Mouse (Mus musculus) small intestine, adult 2 months (tissue): ENCODE data around the gene Akap13. TPM values are rescaled to one million over a fixed set of nuclear protein-coding genes. Genes with fewer than 3 reads are reported as not detected.

Experiments used
- H3K27ac ChIP-seq: fragments of 200-500 bp; 2 replicates; pipeline ENCODE4 v1.5.1; 2012; ENCODE audit warnings: low read depth, low read length, control low read depth, inconsistent platforms; ENCODE audit not compliant: insufficient read depth
- H3K27me3 ChIP-seq: fragments of 200-500 bp; 2 replicates; pipeline ENCODE4 v1.6.1; 2012; ENCODE audit warnings: mild to moderate bottlenecking, moderate library complexity, low read length, inconsistent platforms; ENCODE audit not compliant: control insufficient read depth, insufficient read depth
- H3K36me3 ChIP-seq: fragments of 200-500 bp; 2 replicates; pipeline ENCODE4 v1.6.1; 2012; ENCODE audit warnings: mild to moderate bottlenecking, low read length, control low read depth, inconsistent platforms; ENCODE audit not compliant: control insufficient read depth, insufficient read depth
- H3K4me1 ChIP-seq: fragments of 200-500 bp; 2 replicates; pipeline ENCODE4 v1.6.1; 2012; ENCODE audit warnings: low read length, inconsistent platforms, mixed read lengths; ENCODE audit not compliant: control insufficient read depth, insufficient read depth, insufficient read length
- H3K4me3 ChIP-seq: fragments of 200-500 bp; 2 replicates; pipeline ENCODE4 v1.5.1; 2012; ENCODE audit warnings: low read depth, mild to moderate bottlenecking, control low read depth, inconsistent platforms, low read length, moderate library complexity
- CTCF ChIP-seq: fragments of 200-500 bp; IDR thresholded peaks from 2 replicates; pipeline ENCODE4 v1.5.1; 2012; ENCODE audit warnings: low read depth, mild to moderate bottlenecking, control low read depth, inconsistent platforms, low read length, moderate library complexity, mixed read lengths; ENCODE audit not compliant: insufficient replicate concordance, insufficient read length; ENCODE audit errors: extremely low read depth
- POLR2A ChIP-seq: fragments of 200-500 bp; IDR thresholded peaks from 2 replicates; pipeline ENCODE4 v1.6.1; 2012; ENCODE audit warnings: low read depth, mild to moderate bottlenecking, control low read depth, inconsistent platforms, low read length, moderate library complexity
- WGBS: fragments of 180-500 bp; shearing (Covaris S2); methylation state at CpG from one replicate; pipeline ENCODE4 v1.1.7; 2018; 5-methylcytosine and 5-hydroxymethylcytosine counted together
- polyA plus RNA-seq: library from polyadenylated mRNA; depleted of rRNA; stranded (reverse); fragments of >200 nt; gene quantifications from 2 replicates; pipeline ENCODE4 v1.2.3, GENCODE M21; 2012

Gene Akap13
- polyA plus RNA-seq, 1 experiment: 15.8 TPM

DNA sequence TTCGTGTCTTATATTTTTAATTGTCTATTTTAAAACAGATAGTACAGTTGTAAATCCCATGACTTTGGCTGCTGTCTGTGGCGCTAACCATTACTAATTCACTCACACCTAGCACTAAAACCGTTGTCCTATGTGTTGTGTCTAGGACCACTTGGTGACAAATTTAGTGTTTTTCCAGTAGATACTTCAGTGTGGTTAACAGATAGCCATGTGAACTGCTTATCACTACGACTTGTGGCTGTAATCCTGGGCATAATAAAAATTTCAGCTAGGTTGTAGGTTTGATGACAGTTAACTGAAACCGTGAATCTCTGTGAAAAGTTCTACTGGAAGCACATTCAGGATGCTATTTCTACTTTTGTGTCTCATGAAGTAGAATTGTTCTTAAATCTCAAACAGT lies 258.6 kb downstream of the Akap13 start:
- Histone ChIP-seq H3K4me1 (no peaks in the 10 kb centered on the region), H3K27ac (no peak overlapping the region), H3K27me3 (no peaks in the 10 kb centered on the region), H3K4me3 (no peak overlapping the region), H3K36me3 (peaks cover 23% of the 10 kb centered on the region)
- WGBS: 82% methylated on average over 5 of the region's 5 CpGs
- TF ChIP-seq CTCF (no peak), POLR2A (no peak)

GRCm38 (mm10) chr7:75715026-75715425 lies 259.7 kb downstream of the Akap13 start:
- Histone ChIP-seq H3K36me3 (peaks cover 24% of the 10 kb centered on the region), H3K4me1 (no peaks in the 10 kb centered on the region), H3K27me3 (no peaks in the 10 kb centered on the region), H3K4me3 (no peak overlapping the region), H3K27ac (no peak overlapping the region)
- TF ChIP-seq CTCF: no peak
- no peak for TF ChIP-seq POLR2A
- 92% methylated on average over 4 of the region's 4 CpGs for WGBS

- Histone ChIP-seq H3K4me1 (no peaks in the 10 kb centered on the region), H3K4me3 (no peak overlapping the region), H3K36me3 (peaks cover 26% of the 10 kb centered on the region), H3K27me3 (no peaks in the 10 kb centered on the region), H3K27ac (no peak overlapping the region; the same call in 1 of the 2 replicates)
- TF ChIP-seq CTCF: no peak
- no peak for TF ChIP-seq POLR2A
- WGBS: 38% methylated on average over 4 of the region's 4 CpGs
Observed at GRCm38 (mm10) chr7:75715939-75716338, 260.6 kb downstream of the Akap13 start.

DNA sequence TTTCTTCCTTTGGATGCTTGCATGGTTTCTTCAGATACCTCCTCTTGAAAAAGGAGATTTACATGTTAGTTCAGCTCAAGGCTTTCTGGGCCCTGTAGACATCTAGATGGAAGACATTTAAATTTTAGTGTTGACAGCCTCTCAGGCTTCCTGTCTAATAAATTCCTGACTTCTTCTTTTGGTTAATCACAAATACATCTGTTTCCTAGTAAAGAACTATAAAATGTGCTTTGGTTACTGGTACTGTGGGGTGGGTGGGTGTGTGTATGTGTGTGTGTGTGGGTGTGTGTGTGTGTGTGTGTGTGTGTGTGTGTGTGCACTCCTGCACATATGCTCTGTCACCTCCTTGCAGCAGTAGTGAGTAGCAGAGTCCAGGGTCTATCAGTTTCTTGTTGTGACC lies 262.0 kb downstream of the Akap13 start:
- Histone ChIP-seq H3K4me3 (no peak overlapping the region), H3K27me3 (no peaks in the 10 kb centered on the region), H3K4me1 (no peaks in the 10 kb centered on the region), H3K27ac (no peak overlapping the region), H3K36me3 (peaks cover 29% of the 10 kb centered on the region)
- no peak for TF ChIP-seq POLR2A
- no peak for TF ChIP-seq CTCF

DNA sequence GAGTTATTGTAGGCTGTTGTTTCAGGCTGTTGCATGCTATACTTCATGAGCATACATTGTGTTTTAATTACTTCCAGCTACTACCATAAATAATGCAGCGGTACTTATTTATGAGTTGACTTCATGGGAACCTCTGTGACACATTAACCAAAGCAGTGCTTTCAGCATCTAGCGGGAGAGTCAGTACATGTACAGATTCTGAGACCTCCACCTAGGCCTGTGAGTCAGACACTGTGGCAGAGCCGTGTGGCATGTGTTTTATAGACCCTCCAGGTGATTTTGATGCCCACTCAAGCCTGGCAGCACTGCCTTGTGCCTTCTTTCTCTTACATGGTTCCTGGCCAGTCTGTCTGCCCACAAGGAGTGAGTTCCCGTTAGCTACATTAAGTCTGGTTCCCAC lies 266.0 kb downstream of the Akap13 start:
- no peak overlapping the region for H3K27ac ChIP-seq
- no peaks in the 10 kb centered on the region for H3K27me3 ChIP-seq
- no peak overlapping the region for H3K4me3 ChIP-seq
- H3K36me3 ChIP-seq: peaks cover 52% of the 10 kb centered on the region
- 87% methylated on average over 4 of the region's 4 CpGs for WGBS
- TF ChIP-seq CTCF (no peak), POLR2A (no peak)
- H3K4me1 ChIP-seq: no peaks in the 10 kb centered on the region

- H3K4me3 ChIP-seq: no peak overlapping the region
- TF ChIP-seq CTCF (no peak), POLR2A (no peak)
- no peaks in the 10 kb centered on the region for H3K27me3 ChIP-seq
- H3K4me1 ChIP-seq: no peaks in the 10 kb centered on the region
- WGBS: 74% methylated on average over 1 of the region's 1 CpGs
- H3K36me3 ChIP-seq: peaks cover 61% of the 10 kb centered on the region
- no peak overlapping the region for H3K27ac ChIP-seq
Observed at GRCm38 (mm10) chr7:75724012-75724411, 268.7 kb downstream of the Akap13 start.

- no peak overlapping the region for H3K4me3 ChIP-seq
- no peaks in the 10 kb centered on the region for H3K27me3 ChIP-seq
- H3K4me1 ChIP-seq: no peaks in the 10 kb centered on the region
- H3K36me3 ChIP-seq: peaks cover 64% of the 10 kb centered on the region
- TF ChIP-seq POLR2A (no peak), CTCF (no peak)
- WGBS: 79% methylated on average over 6 of the region's 6 CpGs
- no peak overlapping the region for H3K27ac ChIP-seq
Observed at GRCm38 (mm10) chr7:75725899-75726298, 270.6 kb downstream of the Akap13 start.

DNA sequence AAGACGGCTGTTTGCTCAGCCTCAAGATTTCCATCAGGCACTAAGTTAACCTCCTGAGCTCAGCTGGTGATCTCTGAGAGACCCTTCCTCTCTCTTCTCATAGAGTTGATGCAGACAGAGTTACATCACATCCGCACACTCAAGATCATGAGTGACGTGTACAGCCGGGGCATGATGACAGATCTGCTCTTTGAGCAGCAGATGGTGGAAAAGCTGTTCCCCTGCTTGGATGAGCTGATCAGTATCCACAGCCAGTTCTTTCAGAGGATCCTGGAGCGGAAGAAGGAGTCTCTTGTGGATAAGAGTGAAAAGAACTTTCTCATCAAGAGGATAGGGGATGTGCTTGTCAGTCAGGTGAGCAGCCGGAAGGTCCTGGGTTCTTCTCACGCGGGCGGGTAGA lies 271.5 kb downstream of the Akap13 start:
- TF ChIP-seq POLR2A: no peak
- Histone ChIP-seq H3K27me3 (no peaks in the 10 kb centered on the region), H3K36me3 (peaks cover 68% of the 10 kb centered on the region), H3K4me3 (no peak overlapping the region), H3K27ac (no peak overlapping the region), H3K4me1 (no peaks in the 10 kb centered on the region)
- WGBS: 95% methylated on average over 9 of the region's 9 CpGs
